Mouse (Mus musculus): ENCODE measurements at regions not wholly inside any gene's neighbourhood (a gene's known extent, or its start where the extent isn't known, plus 50 kb on each side); places are given as distances from the start of the nearest gene placed in this dataset.

DNA sequence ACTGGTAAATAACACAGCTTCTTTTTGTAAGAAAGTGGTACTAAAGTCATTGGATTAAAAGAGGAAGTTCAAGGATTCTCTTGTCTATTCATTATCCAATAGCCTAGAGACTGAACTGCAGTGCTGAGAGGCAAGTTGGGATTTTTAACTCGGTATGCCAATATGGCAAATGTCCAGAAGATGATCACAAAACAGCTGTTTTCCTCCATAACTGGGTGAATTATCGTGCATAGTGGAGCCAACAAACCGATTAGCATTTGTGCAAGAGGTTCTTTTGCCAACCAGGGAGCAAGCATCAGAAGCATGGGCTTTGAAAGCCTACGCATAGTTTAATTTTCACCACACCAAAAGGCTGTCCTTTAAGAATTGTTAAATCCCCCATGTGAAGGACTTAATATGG lies 593.5 kb upstream of the Nova1 start:
- TF ChIP-seq CTCF (IDR thresholded peaks at IDR 0.05; ENCODE audit: low read depth, low read length) (no peak), POLR2A (IDR thresholded peaks at IDR 0.05; ENCODE audit: borderline replicate concordance, low read depth, low read length) (no peak)
